Mouse (Mus musculus): Measurements from ENCODE around the gene Fgfr4.
A peak's percentile ranks its signal among the peaks of the same experiment; 100 is the strongest.

Fgfr4 gene

GRCm38 (mm10) chr13:55152621-55153415 is at the start of gene Fgfr4:
TSS of gene Fgfr4 (plus strand) at chr13:55152640.
- DNase-seq (ENCODE audit: low spot score): no peak

DNA sequence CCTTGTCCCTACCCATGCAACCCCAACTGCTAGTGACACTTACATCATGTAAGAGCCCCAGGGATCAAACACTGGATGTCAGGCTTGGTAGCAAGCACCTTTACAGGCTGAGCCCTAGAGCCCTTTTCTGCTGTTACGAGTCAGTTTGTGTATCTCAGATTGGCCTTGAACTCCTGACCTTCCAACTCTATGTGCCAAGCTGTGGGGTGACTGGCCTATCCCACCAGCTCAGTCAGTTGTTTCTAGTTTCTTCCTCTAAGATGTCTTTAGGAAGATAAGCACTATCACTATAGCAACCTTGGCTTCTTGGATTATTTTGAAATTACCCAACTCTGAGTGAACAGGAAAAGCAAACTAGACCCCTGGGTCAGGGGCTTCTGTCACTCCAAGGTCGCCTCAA is 49.1 kb upstream of the Fgfr4 start:
- DNase-seq (ENCODE audit: low spot score): no peak

DNA sequence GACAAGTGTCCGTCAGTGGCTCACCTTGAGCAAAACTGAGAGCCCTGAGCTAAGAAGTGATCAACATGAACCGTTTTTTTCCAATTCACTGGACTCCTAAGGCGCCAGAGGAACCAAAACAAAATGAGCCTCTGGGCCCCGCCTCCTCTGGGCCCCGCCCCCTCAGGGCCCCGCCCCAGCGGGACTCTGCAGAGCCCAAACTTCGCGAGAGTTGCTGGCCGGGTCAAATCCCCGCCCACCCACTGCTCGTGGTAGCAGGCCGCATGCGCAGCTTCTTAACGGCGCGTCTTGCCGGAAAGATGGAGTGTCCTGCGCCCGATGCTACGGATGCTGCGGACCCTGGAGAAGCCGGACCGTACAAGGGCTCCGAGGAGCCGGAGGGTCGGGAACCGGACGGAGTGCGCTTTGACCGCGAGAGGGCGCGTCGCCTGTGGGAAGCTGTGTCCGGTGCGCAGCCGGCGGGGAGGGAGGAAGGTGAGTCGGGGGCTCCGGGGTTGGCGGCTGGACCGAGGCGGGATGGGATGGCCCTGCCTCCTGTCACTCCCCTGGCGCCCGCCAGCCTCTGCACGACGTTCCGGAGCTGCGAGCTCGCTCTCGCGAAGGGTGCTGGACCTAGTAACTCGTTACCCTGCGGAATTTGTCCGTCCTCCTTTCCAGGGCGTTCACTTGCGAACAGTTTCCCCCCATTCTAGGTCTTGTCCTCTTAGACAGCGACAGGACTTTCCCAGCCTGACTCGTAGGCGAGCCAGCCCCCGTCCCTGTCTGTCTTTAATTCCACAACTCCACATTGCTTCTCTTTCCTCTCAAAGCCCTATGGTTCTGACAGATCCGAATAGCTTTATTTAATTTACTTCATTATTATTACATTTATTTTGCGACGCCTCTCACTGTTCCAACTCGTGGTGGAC is 47.1 kb upstream of the Fgfr4 start, which contains the start of gene Zfp346:
Gene Zfp346 (plus strand): TSS at position 267 of the 908 bp plus-strand sequence.
- peak; percentile 98 for DNase-seq (ENCODE audit: low spot score)

- DNase-seq (ENCODE audit: low spot score): no peak
Measured at GRCm38 (mm10) chr13:55105953-55106691, 46.3 kb upstream of the Fgfr4 start.

GRCm38 (mm10) chr13:55107116-55107515 is 45.3 kb upstream of the Fgfr4 start:
- DNase-seq (ENCODE audit: low spot score): no peak

DNA sequence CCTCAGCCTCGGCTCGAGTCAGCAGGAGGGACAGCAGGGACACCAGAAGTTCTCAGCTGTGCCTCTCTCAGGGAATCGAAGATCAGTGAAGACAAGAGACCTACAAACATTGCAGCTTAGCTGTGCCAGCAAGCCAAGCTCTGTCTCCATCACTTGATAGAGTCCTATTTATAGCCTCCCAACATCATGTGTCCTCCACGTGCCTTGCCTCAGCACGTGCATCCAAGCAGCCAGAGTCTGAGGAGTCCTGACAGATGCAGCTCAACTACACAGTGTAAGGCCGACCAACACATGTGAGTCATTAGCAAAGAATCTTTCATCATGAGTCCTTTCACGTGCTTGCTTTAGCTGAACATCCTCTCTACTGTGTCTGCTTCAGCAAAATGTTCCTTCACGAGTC is 44.7 kb upstream of the Fgfr4 start:
- peak; percentile 49 for DNase-seq (ENCODE audit: low spot score)

GRCm38 (mm10) chr13:55114375-55114774 is 38.1 kb upstream of the Fgfr4 start:
- DNase-seq (ENCODE audit: low spot score): no peak

DNA sequence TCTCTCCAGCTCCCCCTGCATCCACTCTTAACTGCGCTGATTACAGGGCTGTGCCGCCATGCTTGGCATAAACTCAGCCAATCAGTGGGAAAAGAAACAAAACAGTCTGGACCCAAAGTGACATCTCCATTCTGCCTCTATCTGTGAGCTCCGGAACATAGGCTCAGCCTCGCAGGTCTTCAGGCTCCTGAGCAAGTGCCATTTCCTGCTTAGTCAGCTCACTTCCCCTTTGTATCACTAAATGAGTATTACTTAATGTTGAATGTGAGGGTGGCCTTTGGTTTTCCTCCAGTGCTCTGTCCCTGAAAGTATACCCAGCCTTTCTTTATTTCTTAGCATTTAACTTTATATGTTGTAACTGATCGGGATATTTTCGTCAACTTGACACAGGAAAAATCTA is 27.5 kb upstream of the Fgfr4 start:
- DNase-seq (ENCODE audit: low spot score): no peak

DNA sequence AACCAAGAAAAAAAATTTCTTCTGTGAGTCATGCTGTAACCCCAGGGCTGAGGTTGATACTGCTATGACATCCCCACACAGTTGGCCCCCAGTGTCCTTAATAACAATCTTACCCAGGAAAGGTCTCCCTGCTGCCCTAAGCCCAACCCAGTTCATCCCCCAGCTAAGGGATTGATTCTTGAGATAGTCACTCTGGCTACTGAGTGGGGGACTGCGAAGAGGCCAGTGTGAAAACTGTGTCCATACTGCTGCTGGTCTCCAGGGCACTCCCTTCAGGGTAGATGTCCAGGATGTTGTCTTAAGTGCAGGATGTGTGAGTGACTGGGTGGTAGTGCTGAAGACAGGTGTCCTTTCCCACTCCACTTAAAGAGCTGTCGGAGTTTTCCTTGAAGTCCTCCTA is 19.0 kb upstream of the Fgfr4 start, which contains the start of gene Gm17617:
Gene Gm17617 (minus strand): TSS at position 101 of the 400 bp plus-strand sequence.
- DNase-seq (ENCODE audit: low spot score): no peak

DNA sequence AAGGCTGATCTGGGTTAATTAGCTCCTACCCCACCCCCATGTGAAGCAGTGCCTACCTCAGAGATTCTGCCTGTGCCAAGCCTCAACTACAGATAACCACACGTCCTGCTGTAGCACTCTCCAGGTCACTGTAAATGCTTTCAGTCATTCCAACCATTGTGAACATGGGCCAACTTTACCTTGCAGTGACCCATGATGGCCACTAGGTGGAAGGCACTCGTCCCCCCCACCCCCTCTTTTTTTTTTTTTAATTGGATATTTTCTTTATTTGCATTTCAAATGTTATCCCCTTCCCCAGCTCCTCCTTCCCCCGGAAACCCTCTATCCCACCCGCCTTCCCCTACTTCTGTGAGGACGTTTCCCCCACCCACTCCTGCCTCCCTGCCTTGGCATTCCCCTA is 17.1 kb upstream of the Fgfr4 start:
- peak; percentile 10 for DNase-seq (ENCODE audit: low spot score)

GRCm38 (mm10) chr13:55140271-55140670 is 12.2 kb upstream of the Fgfr4 start:
- DNase-seq (ENCODE audit: low spot score): no peak

- no peak for DNase-seq (ENCODE audit: low spot score)
Measured at GRCm38 (mm10) chr13:55153951-55154350, 1.5 kb downstream of the Fgfr4 start.

DNA sequence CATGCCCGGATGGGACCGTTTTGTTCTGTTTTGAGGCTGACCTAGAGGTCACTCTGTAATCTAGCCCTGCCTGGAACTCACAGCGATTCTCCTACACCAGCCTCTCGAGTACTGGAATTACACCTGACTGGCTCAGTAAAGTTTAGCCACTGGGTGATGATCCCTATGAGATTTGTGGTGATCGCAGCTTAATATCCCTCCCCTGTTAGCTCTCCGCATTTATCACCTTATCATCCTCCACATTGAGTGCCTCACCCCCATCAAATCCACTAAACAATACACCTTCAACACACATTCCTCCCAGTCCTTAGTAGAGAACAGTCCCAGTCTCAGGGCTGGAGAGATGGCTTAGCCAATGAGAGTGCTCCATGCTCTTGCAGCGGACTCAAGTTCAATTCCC is 9.9 kb downstream of the Fgfr4 start:
- DNase-seq (ENCODE audit: low spot score): no peak

DNA sequence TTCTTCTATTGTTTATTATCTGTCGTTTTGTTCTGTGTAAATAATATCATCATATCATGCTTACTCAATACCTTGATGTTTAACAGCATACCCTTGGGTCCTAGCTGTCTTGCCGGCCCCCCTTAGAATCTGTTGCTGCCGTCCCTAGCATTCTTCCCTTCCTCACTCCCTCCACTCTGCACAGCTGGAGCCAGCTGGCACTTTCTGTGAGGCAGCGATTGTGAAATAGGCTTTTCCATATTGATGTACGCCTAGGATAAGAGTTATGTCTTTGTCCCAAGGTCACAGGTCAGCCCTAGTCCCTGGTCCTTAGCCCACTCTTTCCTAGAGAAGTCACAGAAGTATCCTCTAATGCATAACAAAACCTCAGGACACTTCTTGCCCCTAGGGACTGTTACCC is 11.1 kb downstream of the Fgfr4 start:
- peak; percentile 53 for DNase-seq (ENCODE audit: low spot score)

GRCm38 (mm10) chr13:55165831-55166339 is 13.4 kb downstream of the Fgfr4 start:
- no peak for DNase-seq (ENCODE audit: low spot score)

DNA sequence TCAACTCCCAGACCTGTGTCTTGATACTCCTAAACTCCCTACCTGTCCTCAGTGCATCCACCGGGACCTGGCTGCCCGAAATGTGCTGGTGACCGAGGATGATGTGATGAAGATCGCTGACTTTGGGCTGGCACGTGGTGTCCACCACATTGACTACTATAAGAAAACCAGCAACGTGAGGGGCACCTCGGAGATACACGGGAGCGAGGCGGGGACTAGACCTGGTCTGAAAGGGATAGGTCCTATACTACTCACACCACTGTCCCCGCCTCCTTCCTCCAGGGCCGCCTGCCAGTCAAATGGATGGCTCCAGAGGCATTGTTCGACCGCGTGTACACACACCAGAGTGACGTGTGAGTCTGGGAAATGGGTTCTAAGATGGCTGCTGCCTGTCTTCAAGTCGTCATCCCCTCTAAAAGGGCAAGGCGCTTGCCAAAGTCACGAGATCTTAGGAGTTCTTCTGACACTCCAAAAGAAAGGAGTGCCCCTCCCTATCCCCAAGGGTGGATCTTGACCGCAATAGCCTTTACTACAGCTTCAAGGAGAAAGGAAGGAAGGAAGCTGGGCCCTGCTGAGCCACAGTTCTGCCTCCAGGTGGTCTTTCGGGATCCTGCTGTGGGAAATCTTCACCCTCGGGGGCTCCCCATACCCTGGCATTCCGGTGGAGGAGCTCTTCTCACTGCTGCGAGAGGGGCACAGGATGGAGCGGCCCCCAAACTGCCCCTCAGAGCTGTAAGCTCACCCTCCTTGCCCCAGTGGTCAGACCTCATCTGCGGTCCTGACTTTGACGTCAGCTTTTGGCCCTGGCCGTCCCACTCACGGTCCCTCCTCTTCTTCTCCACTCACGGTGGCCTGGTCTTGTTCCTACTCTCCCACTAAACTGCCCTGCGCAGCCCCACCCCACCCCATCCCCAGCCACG is 14.6 kb downstream of the Fgfr4 start:
- no peak for DNase-seq (ENCODE audit: low spot score)

- no peak for DNase-seq (ENCODE audit: low spot score)
Measured at GRCm38 (mm10) chr13:55167798-55168197, 15.4 kb downstream of the Fgfr4 start.

DNA sequence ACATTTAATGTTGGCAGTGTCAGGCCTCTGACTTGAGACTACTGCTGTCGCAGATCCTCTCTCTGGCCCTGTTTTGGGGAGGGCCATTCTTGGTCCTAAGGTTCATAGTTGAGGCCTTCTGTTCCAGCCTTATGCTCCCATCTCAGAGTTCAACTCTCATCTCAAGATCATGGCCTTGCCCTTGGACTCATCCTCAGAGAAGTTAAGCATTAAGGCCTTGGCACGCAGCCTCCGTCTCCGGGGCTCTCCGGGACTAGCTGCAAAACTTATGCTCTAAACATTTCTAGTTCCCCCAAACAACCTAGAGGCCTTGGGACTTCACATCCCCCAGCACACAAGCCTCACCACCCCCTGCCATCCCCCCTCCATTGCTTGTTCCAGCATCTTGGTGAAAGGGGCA is 15.8 kb downstream of the Fgfr4 start:
- no peak for DNase-seq (ENCODE audit: low spot score)

GRCm38 (mm10) chr13:55168958-55169369 is 16.5 kb downstream of the Fgfr4 start:
- peak; percentile 65 for DNase-seq (ENCODE audit: low spot score)

DNA sequence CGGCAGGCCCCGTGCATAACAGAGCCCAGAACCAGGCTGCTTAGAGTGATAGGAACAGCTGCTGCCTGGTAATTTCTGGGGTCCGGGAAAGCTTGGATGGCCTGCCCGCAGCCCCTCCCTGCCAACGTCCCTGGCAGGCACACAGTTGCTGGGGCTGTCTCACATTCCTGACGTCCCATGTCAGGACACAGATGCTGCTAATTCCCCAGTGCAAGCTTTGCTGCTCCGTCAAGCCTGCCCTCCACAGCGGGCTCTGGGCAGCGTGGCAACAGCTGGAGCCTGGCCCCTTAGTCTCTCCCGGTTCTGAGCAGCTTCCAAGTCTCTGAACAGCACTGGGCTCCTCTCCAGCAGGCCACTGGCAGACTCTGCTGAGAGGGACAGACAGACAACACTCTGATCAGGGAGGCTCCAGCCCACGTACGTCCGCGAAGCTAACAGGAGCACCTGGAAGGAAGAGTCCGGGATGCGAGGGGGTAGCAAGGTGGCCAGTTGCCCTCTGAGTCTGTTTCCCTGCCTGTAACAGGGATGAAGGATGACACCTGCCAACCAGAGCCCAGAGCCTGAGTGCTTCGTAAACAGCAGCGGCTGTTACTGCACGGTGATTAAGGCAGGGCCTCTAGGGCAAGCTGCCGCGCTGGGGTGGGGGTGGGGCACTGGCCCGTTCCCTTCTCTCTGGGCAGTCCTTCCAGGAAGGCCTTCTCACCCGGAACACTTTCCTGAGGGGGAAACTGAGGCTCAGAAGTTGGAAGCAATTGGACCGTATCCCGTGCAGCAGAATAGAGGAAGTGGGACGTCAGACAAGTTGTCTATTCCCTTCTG is 19.3 kb downstream of the Fgfr4 start:
- peak; percentile 38 for DNase-seq (ENCODE audit: low spot score)

Measured in lung, postnatal 25 days (tissue).